ENCODE assay signal across 30 mouse cellular contexts in the genomic region with DNA sequence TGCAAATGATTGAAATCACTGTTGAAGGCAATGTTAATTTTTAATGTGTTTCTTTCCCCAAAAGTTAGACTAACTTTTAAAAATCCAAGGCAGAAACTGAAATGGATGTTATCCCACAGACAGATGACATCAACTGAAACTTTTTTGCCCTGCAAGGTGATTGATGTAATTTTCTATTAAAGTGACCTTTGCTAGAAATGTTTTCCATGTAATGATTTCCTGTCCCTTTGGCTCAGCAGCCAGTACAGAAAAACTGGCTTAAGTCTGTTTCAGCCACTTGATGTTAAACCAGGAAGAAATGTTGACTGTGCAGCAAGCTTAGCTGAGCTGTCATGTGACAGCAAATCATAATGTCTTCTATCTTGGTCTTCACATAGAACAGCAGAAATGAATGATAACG.
"Had no signal": no experiment of that assay in that cellular context is flagged by ENCODE, and none has a peak within 500 bp of the region (broad histone marks: within the 10 kb centered on the region; RNA-seq: fewer than 3 reads in every experiment).

No protein-coding gene starts in this region.

- H3K4me2 ChIP-seq: heart, embryonic 11.5 days; heart, embryonic 12.5 days; heart, embryonic 13.5 days; heart, embryonic 15.5 days; hindbrain, embryonic 12.5 days; hindbrain, embryonic 13.5 days; hindbrain, embryonic 14.5 days; hindbrain, embryonic 15.5 days; intestine, embryonic 15.5 days; kidney, embryonic 15.5 days had no signal

- H3K9ac ChIP-seq: heart, embryonic 12.5 days; heart, embryonic 13.5 days; heart, embryonic 15.5 days; hindbrain, embryonic 12.5 days; hindbrain, embryonic 13.5 days; hindbrain, embryonic 14.5 days; hindbrain, embryonic 15.5 days; intestine, embryonic 15.5 days; kidney, embryonic 15.5 days had no signal

- H3K9me3 ChIP-seq: heart, embryonic 10.5 days; heart, embryonic 12.5 days; heart, embryonic 13.5 days; heart, embryonic 15.5 days; hindbrain, embryonic 10.5 days; hindbrain, embryonic 12.5 days; hindbrain, embryonic 13.5 days; hindbrain, embryonic 15.5 days; intestine, embryonic 15.5 days; kidney, embryonic 15.5 days had no signal

- H3K27me3 ChIP-seq: heart, embryonic 12.5 days; heart, embryonic 13.5 days; heart, embryonic 15.5 days; hindbrain, embryonic 12.5 days; hindbrain, embryonic 13.5 days; hindbrain, embryonic 15.5 days; intestine, embryonic 15.5 days; kidney, embryonic 15.5 days had no signal

- H3K4me3 ChIP-seq: heart, adult 2 months; heart, embryonic 10.5 days; heart, embryonic 12.5 days; heart, embryonic 13.5 days; heart, embryonic 15.5 days; hindbrain, embryonic 10.5 days; hindbrain, embryonic 12.5 days; hindbrain, embryonic 13.5 days; hindbrain, embryonic 15.5 days; intestine, embryonic 15.5 days; kidney, embryonic 15.5 days; layer of hippocampus, adult 2 months; left cerebral cortex, adult 2 months had no signal

- H3K27ac ChIP-seq: heart, adult 2 months; heart, embryonic 10.5 days; heart, embryonic 13.5 days; heart, embryonic 15.5 days; hindbrain, embryonic 10.5 days; hindbrain, embryonic 12.5 days; hindbrain, embryonic 13.5 days; hindbrain, embryonic 14.5 days; hindbrain, embryonic 15.5 days; hindbrain, postnatal 0 days; intestine, embryonic 15.5 days; kidney, embryonic 15.5 days; layer of hippocampus, adult 2 months; left cerebral cortex, adult 2 months had no signal

- H3K4me1 ChIP-seq: heart, embryonic 10.5 days; heart, embryonic 12.5 days; heart, embryonic 13.5 days; heart, embryonic 15.5 days; hindbrain, embryonic 10.5 days; hindbrain, embryonic 12.5 days; hindbrain, embryonic 13.5 days; hindbrain, embryonic 15.5 days; intestine, embryonic 15.5 days; kidney, embryonic 15.5 days had no signal

- H3K36me3 ChIP-seq: heart, embryonic 10.5 days; heart, embryonic 12.5 days; heart, embryonic 13.5 days; heart, embryonic 15.5 days; hindbrain, embryonic 10.5 days; hindbrain, embryonic 12.5 days; hindbrain, embryonic 13.5 days; hindbrain, embryonic 15.5 days; intestine, embryonic 15.5 days; kidney, embryonic 15.5 days had no signal

- DNase-seq: heart, adult 2 months; heart, postnatal 10 days; heart, postnatal 14 days; heart, postnatal 36 days; heart, postnatal 4 days; kidney, postnatal 10 days; kidney, postnatal 14 days; kidney, postnatal 36 days; kidney, postnatal 4 days; layer of hippocampus, adult 9-11 months; layer of hippocampus, postnatal 36 days had no signal

- ATAC-seq: hindbrain, embryonic 16.5 days; hindbrain, postnatal 0 days; inflammation-experienced regulatory T-cells, adult 6 months; intestine, embryonic 15.5 days; intestine, embryonic 16.5 days; intestine, postnatal 0 days had no signal
